Mouse (Mus musculus) yolk sac, embryonic 10.5 days (tissue): ENCODE data around the gene Rapgef1.
"Not testable (repeated sequence)": the region's sequence is repeated elsewhere in the genome, so short reads cannot be mapped to it uniquely, and the experiment has no call there.

Experiments
- DNase-seq: peaks from one replicate; pipeline ENCODE4 v3.0.0-alpha.2; 2017; ENCODE audit warnings: low spot score

Rapgef1 gene

DNA sequence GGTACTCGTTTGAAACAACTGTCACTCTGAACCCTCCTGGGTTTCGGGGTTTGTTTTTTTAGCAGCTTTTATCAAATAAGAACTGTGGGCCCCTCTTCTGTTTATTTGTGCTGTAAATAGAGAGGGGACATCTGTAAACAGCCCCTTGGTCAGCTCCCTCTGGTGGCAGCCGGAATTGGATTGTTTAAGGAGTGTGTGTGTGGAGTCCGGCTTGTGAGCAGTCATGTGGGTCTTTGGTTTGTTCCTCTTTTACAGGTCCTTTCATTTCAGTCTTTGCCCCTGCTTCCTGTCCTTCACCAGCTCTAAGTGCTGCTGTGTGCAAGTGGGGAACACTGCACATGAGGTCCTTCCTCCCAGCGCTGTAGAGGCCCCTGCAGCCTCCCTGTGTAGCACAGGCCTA is 119.8 kb downstream of the Rapgef1 start:
- no peak for DNase-seq

DNA sequence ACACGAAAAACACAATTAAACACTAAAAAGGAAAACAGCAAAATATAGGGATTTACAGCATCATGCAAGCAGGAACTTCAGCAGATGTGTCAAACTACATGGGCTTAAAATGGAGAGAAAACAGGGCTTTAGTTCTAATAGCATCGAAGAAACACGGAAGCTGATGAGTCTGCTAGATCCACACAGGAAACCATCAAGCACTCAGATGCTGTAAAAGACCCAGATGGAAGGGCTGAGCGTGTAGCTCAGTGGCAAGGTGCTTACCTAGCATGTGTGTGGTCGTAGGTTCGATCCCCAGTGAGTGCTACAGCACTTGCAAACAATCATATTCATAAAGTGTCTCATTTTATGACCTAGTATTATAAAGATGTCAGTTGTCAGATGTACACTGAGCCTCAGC is 121.7 kb downstream of the Rapgef1 start:
- DNase-seq = no peak

DNA sequence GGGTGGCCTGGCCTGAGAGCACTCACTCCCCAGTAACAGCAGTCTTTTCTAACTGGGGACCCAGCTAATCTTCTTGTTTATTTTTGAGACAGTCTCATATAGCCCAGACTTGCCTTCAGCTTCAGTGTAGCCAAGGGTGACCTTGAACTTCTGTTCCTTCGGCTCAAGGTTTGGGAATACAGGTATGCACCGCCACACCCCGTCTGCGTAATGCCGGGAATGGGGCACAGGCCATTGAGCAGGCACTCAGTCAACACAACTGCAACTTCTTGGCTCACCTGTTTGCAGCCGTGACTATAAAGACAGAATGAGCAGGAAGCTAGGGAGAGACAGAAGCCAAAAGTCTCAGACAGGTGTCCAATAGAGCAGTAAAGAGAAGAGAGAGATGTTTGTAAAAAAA is 124.7 kb downstream of the Rapgef1 start:
- no peak for DNase-seq

DNA sequence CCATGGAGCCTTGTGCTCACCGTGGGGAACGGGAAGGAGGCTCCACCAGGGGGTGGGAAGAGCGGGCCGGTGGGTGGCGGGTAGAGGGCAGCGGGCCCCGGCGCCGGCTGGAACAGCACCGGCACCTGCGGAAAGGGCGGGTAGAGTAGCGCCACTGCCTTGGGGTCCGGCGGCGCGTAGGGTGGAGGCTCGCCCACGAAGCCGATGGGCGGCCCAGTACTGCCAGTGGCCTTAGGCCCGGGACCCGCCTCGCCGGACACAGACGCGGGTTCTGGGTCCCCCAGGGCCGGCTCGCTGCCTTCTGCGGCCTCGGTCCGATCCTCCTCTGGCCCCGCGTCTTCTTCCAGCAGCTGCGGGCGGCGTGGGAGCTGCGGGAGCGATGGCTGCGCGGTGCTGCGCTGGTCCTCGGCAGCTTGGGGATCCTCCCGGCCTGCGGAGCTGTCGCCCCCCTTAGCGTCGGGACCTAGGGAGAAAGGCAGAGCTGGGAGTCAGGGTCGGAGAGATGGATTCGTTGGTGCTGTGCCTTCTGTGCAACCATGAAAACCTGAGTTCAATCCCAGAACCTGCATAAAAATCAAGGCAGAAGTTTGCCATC is 127.8 kb downstream of the Rapgef1 start:
- DNase-seq = no peak

DNA sequence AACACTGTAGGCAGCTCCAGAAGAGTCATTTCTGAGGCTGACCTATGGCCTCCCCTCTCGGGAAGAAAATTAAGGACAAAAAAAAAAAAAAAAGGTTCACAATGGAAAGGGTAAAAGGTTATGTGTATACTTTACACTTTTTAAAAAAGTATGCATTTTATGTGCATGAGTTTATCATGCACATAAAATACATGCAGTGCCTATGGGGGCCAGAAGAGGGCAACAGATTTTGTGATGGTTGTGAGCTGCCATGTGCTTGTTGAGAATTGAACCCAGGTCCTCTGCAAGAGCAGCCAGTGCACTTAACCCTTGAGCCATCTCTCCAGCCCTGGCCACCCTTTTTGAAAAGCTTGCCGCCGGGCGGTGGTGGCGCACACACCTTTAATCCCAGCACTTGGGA is 128.3 kb downstream of the Rapgef1 start:
- DNase-seq = no peak

DNA sequence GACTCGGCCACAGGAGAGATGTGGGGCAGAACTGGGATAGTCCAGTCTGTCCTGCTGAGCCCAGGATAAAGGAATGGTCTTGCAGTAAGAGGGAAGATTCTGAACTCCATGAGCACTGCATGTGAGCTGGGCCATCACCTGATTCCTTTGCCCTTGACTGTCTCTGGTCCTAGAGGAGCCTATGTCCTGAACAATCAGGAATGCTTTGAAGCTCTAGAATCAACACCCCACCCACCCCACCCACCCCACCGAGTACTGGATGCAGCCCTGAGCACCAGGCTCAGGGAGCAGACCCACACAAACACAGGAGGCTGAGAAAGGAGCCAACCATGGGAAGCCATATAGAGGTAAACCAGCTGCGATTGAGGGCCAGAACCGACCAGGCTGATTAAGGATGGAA is 129.0 kb downstream of the Rapgef1 start:
- DNase-seq = no peak

DNA sequence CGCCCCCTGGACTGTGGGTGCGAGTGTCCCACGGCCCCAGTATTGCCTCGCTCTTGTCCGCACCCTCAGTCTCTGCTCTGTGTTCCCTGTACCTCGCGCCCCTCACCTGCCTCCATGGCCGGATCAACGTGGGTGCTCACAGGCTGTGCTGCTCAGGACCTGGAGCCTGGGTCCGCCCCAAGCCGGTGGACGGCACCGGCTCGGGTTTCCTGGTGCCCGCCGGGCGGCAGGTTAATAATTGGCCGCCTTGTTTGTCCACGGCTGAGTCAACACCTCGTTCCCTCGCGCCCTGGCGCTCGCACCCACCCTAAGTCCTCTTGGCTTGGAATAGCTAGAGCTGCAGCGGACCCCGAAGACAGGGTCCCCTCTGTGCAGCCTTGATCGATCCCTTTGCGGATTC is 132.0 kb downstream of the Rapgef1 start, which contains the start of gene Gm13420:
Gene Gm13420 (minus strand): TSS at position 189 of the 400 bp plus-strand sequence.
- peak; percentile 76 for DNase-seq

DNA sequence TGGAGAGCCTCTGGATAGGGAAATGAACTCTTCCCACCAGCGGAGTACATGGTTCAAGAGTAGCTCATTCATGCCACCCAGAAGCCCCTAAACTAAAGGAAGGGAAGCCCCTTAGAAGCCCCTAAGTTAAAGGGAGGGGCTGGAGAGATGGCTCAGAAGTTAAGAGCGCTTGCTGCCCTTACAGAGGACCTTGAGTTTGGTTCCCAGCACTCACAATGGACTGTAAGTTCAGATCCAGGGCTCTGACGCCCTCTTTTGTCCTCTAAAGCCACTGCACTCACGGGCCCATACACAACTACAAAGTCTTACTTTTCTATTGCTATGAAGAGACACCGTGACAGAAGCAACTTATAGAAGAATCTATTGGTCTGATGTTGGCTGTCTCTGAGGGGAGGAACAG is 132.9 kb downstream of the Rapgef1 start:
- DNase-seq = no peak

DNA sequence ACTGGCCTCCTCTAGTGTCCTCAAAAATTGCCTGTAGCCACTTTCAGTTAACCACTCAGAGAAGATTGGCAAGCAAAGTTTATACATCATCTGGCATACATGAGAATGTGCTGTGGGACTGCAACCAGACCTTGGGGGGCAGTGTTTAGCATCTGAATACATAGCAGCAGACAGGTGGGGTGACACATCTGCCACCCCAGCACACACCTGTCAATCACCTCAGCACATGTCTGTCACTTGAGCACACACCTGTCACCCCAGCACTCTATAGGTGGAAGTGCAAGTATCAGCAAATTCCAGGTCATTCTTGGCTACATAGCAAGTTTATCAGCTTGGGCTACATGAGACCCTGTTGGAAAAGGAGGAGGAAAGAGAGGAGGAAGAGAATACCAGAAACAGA is 136.2 kb downstream of the Rapgef1 start:
- no peak for DNase-seq

DNA sequence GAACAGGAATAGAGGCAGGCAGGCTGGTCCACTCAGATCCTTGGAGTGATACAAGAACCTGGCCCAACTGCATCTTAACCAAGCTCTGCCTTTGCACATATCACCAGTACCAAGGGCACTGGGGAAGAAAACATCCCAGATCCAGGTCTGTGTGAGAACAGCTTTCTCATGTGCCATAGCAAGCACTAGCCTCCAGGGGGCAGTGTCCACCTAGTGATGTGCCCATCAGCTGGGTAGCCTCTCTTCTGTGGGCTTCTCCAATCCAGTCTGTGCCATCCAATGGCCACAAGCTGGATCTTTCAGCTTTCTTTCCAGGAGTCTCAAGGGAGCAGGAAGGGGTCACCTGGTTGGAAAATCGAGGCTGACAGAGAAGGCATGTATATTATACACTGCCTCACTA is 145.3 kb downstream of the Rapgef1 start:
- DNase-seq = peak; percentile 41

DNA sequence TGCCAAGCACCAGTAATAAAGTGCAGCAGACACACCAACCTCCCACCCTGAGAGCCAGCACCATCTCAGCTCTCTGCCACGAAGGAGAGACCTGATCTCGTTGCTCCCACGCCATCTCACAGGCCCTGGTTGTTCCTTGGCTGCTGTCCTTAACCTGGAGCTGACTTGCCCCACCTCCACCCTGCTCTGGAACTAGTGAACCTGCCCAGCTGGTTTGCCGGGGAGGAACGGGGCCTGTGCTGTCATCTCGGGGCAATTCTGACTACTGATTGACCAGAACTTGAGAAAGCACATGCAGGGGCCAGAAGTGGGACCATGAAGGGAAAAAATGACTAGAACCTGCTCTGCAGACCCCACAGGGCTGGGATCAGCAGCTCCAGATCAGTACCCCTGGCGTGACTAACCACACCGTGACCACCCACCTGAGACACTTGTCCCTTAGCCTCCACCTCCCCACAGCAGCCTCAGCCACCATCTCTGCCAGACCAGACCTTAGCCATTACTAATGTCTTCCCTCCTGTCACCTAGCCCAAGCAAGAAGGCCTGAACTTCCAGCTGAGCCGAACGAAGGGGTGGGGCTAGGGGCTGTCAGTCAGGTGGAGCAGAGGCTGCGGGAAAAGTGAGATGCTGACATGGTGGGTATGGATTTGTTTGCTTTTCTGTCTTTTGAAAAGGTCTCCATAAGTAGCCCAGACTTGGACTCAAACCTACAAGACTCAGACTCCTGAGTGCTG is 148.6 kb downstream of the Rapgef1 start:
- peak; percentile 59 for DNase-seq

DNA sequence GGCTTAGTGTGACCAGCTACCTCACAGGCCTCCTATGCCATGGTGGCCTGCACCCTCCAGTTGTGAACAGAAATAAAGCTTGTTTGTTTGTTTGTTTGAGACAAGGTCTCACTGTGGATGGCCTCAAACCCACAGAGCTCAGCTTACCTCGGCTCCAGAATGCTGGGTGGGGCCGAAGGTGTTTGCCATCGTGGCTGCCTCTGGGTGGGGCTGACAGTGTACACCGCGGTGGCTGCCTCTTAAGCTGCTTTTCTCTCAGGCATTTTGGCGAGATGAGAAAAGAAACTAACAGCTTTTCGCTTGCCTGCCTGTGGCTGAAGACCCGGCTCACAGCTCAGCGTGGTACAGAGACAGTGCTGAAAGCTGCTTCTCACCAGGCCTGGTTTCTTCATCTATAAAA is 149.4 kb downstream of the Rapgef1 start:
- DNase-seq = no peak

DNA sequence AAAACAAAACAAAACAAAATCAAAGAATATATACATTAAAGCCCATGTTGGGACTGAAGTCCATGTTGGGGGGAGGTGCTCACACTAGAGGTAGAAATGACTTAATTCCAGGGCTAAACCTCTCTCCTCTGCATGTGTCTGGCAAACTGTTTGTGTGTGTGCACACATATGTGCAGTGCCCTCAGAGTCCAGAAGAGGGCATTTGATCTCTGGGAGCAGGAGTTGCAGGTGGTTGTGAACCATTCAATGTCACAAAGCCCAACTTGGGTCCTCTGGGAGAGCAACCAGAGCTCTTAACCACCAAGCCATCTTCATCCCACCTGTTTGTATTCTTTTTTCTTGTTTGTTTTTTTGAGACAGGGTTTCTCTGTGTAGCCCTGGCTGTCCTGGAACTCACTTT is 150.6 kb downstream of the Rapgef1 start:
- no peak for DNase-seq

DNA sequence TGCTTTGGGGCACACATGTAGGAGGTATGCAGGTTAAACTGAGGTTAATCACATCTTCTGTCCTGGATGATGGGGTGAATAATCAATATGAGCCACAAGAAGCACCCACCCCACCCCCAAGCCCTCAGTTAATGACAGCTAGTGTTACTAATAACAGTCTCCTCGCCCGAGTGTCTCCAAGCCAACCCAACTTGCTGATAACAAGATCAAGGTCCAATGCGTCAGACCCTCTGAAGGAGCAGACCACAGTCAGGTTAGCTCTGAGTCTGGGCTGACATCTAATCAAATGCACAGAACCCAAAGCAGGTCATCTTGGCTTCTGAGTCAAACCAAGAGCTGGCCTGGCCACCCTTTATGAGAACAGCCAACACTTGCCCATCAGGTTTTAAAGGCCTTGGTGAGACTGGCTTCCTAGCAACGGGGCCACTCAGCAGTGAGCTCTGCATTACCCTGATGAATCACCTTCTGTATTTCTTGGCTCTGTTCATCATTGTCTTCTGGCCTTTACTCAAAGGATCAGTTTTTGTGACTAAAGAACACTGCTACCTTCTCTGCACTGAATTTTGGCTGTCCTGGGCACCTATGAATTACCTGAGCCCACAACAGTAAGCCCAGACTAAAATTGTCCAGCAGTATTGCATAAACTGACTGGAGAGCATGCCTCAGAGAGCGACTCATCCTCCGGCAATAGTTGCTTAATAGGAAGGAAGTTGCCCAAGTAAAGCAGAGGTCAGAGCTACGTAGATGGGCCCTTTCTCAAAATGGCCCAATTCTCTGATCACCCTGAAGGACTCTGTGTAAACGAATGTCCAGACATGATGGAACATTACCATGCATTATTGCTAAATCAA is 152.3 kb downstream of the Rapgef1 start:
- peak; percentile 84 for DNase-seq

DNA sequence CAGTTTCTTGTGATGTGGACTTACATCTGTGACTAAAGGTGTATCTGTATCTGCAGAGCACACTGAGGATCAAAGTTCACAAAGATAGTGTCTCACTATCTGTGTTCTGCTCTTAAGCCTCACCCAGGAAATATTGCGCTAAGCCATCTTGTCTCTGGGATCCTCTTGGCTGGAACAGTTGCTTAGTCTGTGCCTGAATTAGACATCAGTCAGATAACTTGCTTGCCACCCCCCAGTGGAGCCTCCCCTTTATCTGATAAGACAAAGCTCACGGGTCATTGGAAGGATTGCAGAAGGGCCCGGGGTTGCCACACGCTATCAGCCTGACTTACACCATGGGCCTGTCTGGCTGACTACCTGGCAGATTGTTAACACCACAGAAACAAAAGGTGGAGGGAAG is 153.8 kb downstream of the Rapgef1 start:
- peak; percentile 84 for DNase-seq

DNA sequence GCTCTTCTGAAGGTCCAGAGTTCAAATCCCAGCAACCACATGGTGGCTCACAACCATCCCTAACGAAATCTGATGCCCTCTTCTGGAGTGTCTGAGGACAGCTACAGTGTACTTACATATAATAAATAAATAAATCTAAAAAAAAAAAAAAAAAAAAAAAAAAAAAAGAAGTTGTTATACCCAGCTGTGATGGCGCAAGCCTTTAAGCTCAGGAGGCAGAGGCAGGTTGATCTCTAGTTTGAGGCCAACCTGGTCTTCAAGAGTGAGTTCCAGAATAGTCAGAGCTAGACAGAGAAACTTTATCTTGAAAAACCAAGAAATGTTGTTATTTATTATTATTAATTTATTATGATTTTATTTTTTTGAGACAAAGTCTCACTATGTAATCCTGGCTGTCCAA is 161.7 kb downstream of the Rapgef1 start:
- not testable (repeated sequence) for DNase-seq

DNA sequence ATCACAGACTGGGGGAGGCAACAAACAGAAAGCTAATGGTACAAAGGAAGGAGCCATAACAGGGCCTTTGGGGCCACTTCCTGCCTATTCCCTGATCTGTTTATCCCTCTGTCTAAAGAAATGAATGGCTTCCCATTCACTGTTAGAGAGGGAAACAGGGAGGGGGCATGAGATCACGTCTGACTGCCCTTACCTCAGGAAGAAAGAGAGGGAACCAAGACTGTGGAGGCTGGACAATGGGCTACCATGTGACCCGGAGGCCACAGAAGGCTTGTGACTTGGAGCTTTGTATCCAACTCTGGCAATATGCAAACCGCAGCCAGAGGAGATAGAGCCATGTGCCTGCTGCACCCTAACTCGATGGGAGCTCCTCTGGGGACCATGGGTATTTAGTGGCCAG is 164.8 kb downstream of the Rapgef1 start:
- DNase-seq = no peak

DNA sequence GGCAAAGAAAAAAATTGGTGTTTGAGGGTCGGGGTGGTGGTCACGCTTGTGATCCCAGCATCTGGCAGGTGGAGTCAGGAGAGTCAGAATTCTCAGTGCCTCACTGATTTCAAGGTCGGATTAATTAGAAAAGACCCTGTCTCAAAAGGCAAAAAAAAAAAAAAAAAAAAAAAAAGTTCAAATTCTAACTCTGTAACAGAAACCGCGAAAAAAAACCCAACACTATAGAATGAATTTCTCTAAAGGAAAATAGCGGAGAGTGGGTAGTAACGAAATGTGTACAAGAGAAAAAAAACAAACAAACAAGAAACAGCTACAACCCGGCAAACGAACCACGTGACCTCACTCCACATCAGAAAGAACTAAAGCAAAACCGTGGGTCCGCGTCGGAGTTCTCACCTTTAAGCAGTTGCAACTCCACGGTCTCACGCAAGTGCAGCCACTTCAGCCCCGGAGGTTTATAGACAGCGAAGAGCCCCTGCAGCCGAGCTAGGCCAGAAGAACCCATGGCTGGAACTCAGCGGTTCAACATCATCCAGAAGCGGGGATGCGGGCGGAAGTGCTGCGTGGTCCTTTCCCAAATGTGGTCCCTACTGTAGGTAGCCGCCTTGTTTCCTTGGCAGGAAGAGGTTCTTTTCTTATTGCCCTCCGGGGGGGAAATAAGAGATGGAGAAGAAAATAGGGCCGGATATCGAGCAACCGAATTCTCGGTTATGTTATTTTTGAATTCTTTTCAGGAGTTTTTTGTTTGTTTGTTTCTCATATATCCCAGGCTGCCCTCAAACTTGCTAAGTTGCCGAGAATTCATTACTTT is 167.8 kb downstream of the Rapgef1 start, which contains the start of gene Coq4:
Gene Coq4 (plus strand): TSS at position 390 of the 814 bp plus-strand sequence.
- DNase-seq = peak; percentile 90

DNA sequence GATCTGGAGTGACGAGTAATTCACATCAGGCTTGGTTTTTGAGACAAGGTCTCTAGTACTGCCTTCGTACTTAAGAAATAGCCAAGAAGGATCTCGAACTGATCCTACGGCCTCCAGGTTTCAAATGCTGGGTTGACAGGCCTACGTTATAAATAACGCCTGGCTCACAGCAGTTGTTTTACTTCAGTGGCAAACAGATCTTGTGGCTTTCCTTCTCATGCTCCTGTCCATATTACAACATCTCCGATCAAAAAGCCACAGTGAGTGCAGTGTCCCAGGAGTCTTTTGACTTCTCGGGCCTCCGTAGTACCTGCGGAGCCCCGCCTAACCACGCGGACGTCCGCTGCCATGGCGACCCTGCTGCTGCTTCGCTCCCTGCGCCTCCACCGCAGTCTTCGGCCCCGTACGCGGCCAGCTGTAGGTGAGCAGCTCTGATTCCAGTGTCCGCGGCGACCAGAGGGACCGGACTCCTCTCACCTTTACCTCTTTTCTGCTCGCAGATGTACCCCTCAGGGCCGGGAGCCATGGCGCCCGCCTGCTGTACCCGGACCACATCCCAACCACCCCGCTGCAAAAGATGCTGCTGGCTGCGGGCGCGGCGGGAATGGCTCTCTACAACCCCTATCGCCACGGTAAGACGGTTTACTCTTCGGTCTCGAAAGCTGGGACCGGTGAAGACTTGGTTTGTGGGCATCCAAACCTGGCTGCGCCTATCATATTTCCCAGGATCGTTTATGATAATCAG is 168.6 kb downstream of the Rapgef1 start, which contains the start of gene Trub2:
Gene Trub2 (minus strand): TSS at position 566 of the 745 bp plus-strand sequence.
- peak; percentile 88 for DNase-seq
